Mouse (Mus musculus): ENCODE results near the gene Gm11567. TPM values are rescaled to one million over a fixed set of nuclear protein-coding genes. Genes with fewer than 3 reads are reported as not detected.
A peak's percentile ranks its signal among the peaks of the same experiment; 100 is the strongest.
"Not testable (repeated sequence)": the region's sequence is repeated elsewhere in the genome, so short reads cannot be mapped to it uniquely, and the experiment has no call there.

Gene Gm11567
- not detected for total RNA-seq (2022)

- not testable (repeated sequence) for DNase-seq
Measured at GRCm38 (mm10) chr11:99878887-99879286, at the start of gene Gm11567. Gene Gm11567 (plus strand): TSS chr11:99879187.

GRCm38 (mm10) chr11:99837966-99838365, 41.0 kb upstream of the Gm11567 start, which contains the start of gene 2300003K06Rik:
Gene 2300003K06Rik (minus strand): TSS chr11:99838066.
- DNase-seq, result no peak

- DNase-seq, result no peak
Measured at GRCm38 (mm10) chr11:99842185-99842584, 36.8 kb upstream of the Gm11567 start.

- no peak for DNase-seq
Measured at GRCm38 (mm10) chr11:99846746-99847145, 32.2 kb upstream of the Gm11567 start.

GRCm38 (mm10) chr11:99851508-99851907, 27.5 kb upstream of the Gm11567 start, which contains the start of gene Krtap4-16:
Gene Krtap4-16 (minus strand): TSS chr11:99851608.
- no peak for DNase-seq

GRCm38 (mm10) chr11:99854121-99854520, 24.9 kb upstream of the Gm11567 start:
- DNase-seq, result peak; percentile 1

- DNase-seq, result no peak
Measured at GRCm38 (mm10) chr11:99857617-99858016, 21.4 kb upstream of the Gm11567 start, which contains the start of gene Gm11568. Gene Gm11568 (plus strand): TSS chr11:99857917.

- DNase-seq, result no peak
Measured at GRCm38 (mm10) chr11:99858761-99859160, 20.2 kb upstream of the Gm11567 start.

- not testable (repeated sequence) for DNase-seq
Measured at GRCm38 (mm10) chr11:99864176-99864575, 14.8 kb upstream of the Gm11567 start, which contains the start of gene Gm11559. Gene Gm11559 (plus strand): TSS chr11:99864476.

GRCm38 (mm10) chr11:99873089-99873488, 5.9 kb upstream of the Gm11567 start, which contains the start of gene Krtap9-1:
Gene Krtap9-1 (plus strand): TSS chr11:99873389.
- DNase-seq, result not testable (repeated sequence)

- DNase-seq, result no peak
Measured at GRCm38 (mm10) chr11:99907620-99908019, 28.6 kb downstream of the Gm11567 start, which contains the start of gene Krtap31-1. Gene Krtap31-1 (plus strand): TSS chr11:99907920.

GRCm38 (mm10) chr11:99914451-99914850, 35.5 kb downstream of the Gm11567 start, which contains the start of gene Gm11565:
Gene Gm11565 (plus strand): TSS chr11:99914751.
- DNase-seq, result no peak

Other genes with a start within 250 kb of the Gm11567 start
- not detected for gene Krtap4-2, start 244.1 kb upstream of the Gm11567 start, total RNA-seq (2022)
- not detected for gene Krtap4-7, start 235.1 kb upstream of the Gm11567 start, total RNA-seq (2022)
- not detected for gene Gm11555, start 229.0 kb upstream of the Gm11567 start, total RNA-seq (2022)
- gene Gm11563, start 220.2 kb upstream of the Gm11567 start, total RNA-seq (2022), result not detected
- gene Krtap4-6, start 213.2 kb upstream of the Gm11567 start, total RNA-seq (2022), result not detected
- not detected for gene Gm14190, start 188.4 kb upstream of the Gm11567 start, total RNA-seq (2022)
- not detected for gene Gm14180, start 144.9 kb upstream of the Gm11567 start, total RNA-seq (2022)
- gene Gm11595, start 106.3 kb upstream of the Gm11567 start, total RNA-seq (2022), result not detected
- gene Krtap4-8, start 98.5 kb upstream of the Gm11567 start, total RNA-seq (2022), result not detected
- gene Krtap4-9, start 94.0 kb upstream of the Gm11567 start, total RNA-seq (2022), result not detected
- gene Gm11596, start 85.7 kb upstream of the Gm11567 start, total RNA-seq (2022), result not detected
- gene Gm11569, start 80.3 kb upstream of the Gm11567 start, total RNA-seq (2022), result not detected
- gene Gm11554, start 74.7 kb upstream of the Gm11567 start, total RNA-seq (2022), result not detected
- gene Krtap4-13, start 69.3 kb upstream of the Gm11567 start, total RNA-seq (2022), result not detected
- gene Gm11564, start 63.5 kb upstream of the Gm11567 start, total RNA-seq (2022), result not detected
- gene 2300003K06Rik, start 41.1 kb upstream of the Gm11567 start, total RNA-seq (2022), result not detected
- not detected for gene Krtap4-16, start 27.6 kb upstream of the Gm11567 start, total RNA-seq (2022)
- not detected for gene Gm11568, start 21.3 kb upstream of the Gm11567 start, total RNA-seq (2022)
- not detected for gene Gm11559, start 14.7 kb upstream of the Gm11567 start, total RNA-seq (2022)
- gene Krtap9-1, start 5.8 kb upstream of the Gm11567 start, total RNA-seq (2022), result not detected
- gene Krtap31-1, start 28.7 kb downstream of the Gm11567 start, total RNA-seq (2022), result not detected
- not detected for gene Gm11565, start 35.6 kb downstream of the Gm11567 start, total RNA-seq (2022)
- not detected for gene Krtap31-2, start 57.1 kb downstream of the Gm11567 start, total RNA-seq (2022)
- not detected for gene Krtap9-5, start 69.3 kb downstream of the Gm11567 start, total RNA-seq (2022)
- not detected for gene Krtap29-1, start 99.9 kb downstream of the Gm11567 start, total RNA-seq (2022)
- gene Krtap16-1, start 107.4 kb downstream of the Gm11567 start, total RNA-seq (2022), result not detected
- not detected for gene Krtap17-1, start 114.8 kb downstream of the Gm11567 start, total RNA-seq (2022)
- gene Krt33a, start 137.0 kb downstream of the Gm11567 start, total RNA-seq (2022), result not detected
- not detected for gene Krt33b, start 150.7 kb downstream of the Gm11567 start, total RNA-seq (2022)
- gene Krt34, start 162.4 kb downstream of the Gm11567 start, total RNA-seq (2022), result not detected
- gene Krt31, start 171.4 kb downstream of the Gm11567 start, total RNA-seq (2022), result not detected
- not detected for gene Krt32, start 209.0 kb downstream of the Gm11567 start, total RNA-seq (2022)
- not detected for gene Krt35, start 217.1 kb downstream of the Gm11567 start, total RNA-seq (2022)
- under 1 TPM in 2 of 4 experiments, not detected in 2; 0.31 to 0.40 TPM for gene Krt36, start 226.4 kb downstream of the Gm11567 start, total RNA-seq (2022)
- gene Krt13, start 242.4 kb downstream of the Gm11567 start, total RNA-seq (2022), result not detected